Mouse (Mus musculus): Measurements from ENCODE around the gene Susd2.

- no peak for TF ChIP-seq CTCF (IDR thresholded peaks at IDR 0.05; ENCODE audit: low read depth)
- TF ChIP-seq EP300 (IDR thresholded peaks at IDR 0.05; ENCODE audit: low read depth) = no peak
Measured at GRCm38 (mm10) chr10:75626991-75627390, 16.8 kb downstream of the Susd2 start.

Data from liver, embryonic 14.5 days (tissue).